Mouse (Mus musculus) liver, embryonic 13.5 days (tissue): ENCODE measurements at regions not wholly inside any gene's neighbourhood (a gene's known extent, or its start where the extent isn't known, plus 50 kb on each side); places are given as distances from the start of the nearest gene placed in this dataset.

Experiments
- ATAC-seq: fragments of 200-750 bp; cut with Nextera tagmentation; 2 replicates; pipeline ENCODE4 v1.8.0; 2017; ENCODE audit warnings: low read depth, mild to moderate bottlenecking, moderate number of reproducible peaks, moderate library complexity
- DNase-seq: peaks from one replicate; pipeline ENCODE4 v3.0.0; 2022
- H3K27ac ChIP-seq: fragments of 300-500 bp; sonication (generic); 2 replicates; pipeline ENCODE4 v1.5.1; 2015; ENCODE audit warnings: moderate library complexity, mild to moderate bottlenecking, inconsistent platforms
- H3K27me3 ChIP-seq: fragments of 300-500 bp; sonication (generic); 2 replicates; pipeline ENCODE4 v1.6.1; 2015; ENCODE audit warnings: mild to moderate bottlenecking, inconsistent platforms
- H3K36me3 ChIP-seq: fragments of 300-500 bp; sonication (generic); 2 replicates; pipeline ENCODE4 v1.6.1; 2015; ENCODE audit warnings: mild to moderate bottlenecking, inconsistent platforms
- H3K4me1 ChIP-seq: fragments of 300-500 bp; sonication (generic); replicated peaks from 2 replicates; pipeline ENCODE4 v1.6.1; 2015; ENCODE audit warnings: inconsistent platforms
- H3K4me2 ChIP-seq: fragments of 300-500 bp; sonication (generic); 2 replicates; pipeline ENCODE4 v1.6.1; 2015; ENCODE audit warnings: inconsistent platforms, mild to moderate bottlenecking, moderate library complexity
- H3K4me3 ChIP-seq: fragments of 300-500 bp; sonication (generic); replicated peaks from 2 replicates; pipeline ENCODE4 v1.5.1; 2015; ENCODE audit warnings: mild to moderate bottlenecking, inconsistent platforms
- H3K9ac ChIP-seq: fragments of 300-500 bp; sonication (generic); 2 replicates; pipeline ENCODE4 v1.6.1; 2015; ENCODE audit warnings: mild to moderate bottlenecking, inconsistent platforms
- H3K9me3 ChIP-seq: fragments of 300-500 bp; sonication (generic); replicated peaks from 2 replicates; pipeline ENCODE4 v1.6.1; 2016; ENCODE audit warnings: inconsistent platforms
- WGBS: fragments of 180-500 bp; shearing (Covaris S2); methylation state at CpG from one replicate; pipeline ENCODE4 v1.1.7; 2015; ENCODE audit not compliant: insufficient replicate concordance; 5-methylcytosine and 5-hydroxymethylcytosine counted together

DNA sequence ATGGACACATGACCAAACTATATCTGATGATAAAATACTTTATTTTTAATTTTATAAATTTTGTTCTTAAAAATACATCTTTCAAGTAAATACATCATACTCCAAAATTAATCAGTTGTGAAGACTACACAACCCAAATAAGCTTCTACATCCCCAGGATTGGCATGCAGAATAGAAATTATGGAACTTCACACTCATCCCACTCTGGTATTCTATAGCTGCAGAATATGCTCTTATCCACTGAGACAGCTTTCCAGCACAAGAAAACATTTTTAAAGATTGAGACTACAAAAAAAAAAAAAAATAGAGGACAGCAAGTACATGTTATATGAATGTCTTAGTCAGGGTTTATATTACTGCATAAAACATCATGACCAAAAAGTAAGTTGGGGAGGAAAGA is 94.4 kb downstream of the Gm11232 start:
- Histone ChIP-seq H3K27ac (no peak overlapping the region), H3K9ac (no peak overlapping the region)
- no peak for ATAC-seq

DNA sequence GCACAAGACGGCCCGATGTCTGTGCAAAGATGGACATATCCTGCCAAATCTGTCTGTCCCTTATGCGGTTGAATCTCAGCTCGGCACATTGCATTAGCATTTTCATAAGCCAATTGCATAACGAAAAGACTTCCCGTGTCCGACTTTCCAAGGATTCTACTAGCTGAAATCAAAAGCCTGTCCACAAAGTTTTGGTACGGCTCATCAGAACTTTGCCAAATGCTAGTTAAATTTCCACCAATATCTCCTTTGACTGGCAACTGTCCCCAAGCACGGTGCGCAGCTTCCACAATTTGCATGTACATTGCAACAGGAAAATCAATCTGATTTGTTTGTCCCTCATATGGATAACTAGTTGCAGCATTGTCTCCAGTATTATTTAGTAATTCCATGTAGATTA is 117.2 kb downstream of the Gm11232 start:
- no peak overlapping the region for H3K9ac ChIP-seq
- no peak overlapping the region for H3K4me2 ChIP-seq
- 79% methylated on average over 10 of the region's 10 CpGs for WGBS
- H3K27me3 ChIP-seq = no peaks in the 10 kb centered on the region
- no peaks in the 10 kb centered on the region for H3K4me1 ChIP-seq
- no peak for DNase-seq
- H3K4me3 ChIP-seq = no peak overlapping the region
- ATAC-seq = no peak
- H3K27ac ChIP-seq = no peak overlapping the region
- no peaks in the 10 kb centered on the region for H3K36me3 ChIP-seq
- H3K9me3 ChIP-seq = no peaks in the 10 kb centered on the region

More for the DNA sequence above, 94.4 kb downstream of the Gm11232 start:
- DNase-seq = no peak
- H3K9me3 ChIP-seq = no peaks in the 10 kb centered on the region
- no peak overlapping the region for H3K4me3 ChIP-seq
- H3K4me2 ChIP-seq = no peak overlapping the region
- H3K27me3 ChIP-seq = no peaks in the 10 kb centered on the region
- H3K4me1 ChIP-seq = no peaks in the 10 kb centered on the region
- H3K36me3 ChIP-seq = no peaks in the 10 kb centered on the region

DNA sequence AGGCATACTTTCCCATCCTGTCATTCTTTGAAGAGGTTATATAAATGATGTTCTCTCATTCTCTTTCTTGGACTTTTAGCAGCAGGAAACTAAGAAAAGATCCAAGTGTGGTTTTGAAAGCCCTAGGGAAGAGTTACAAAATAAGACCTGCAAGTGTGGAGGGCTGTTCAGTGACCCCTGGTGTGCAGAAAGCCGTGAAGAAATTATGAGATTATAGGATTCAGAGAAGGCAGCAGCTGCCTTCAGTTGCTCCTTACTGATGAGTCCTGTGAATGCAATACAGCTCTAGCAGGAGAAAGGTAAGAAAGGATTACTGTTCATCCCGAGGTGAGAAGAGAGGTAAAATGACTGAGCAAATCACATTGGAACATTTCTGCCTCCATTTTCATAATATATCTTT is 130.7 kb downstream of the Gm11232 start:
- Histone ChIP-seq H3K27me3 (no peaks in the 10 kb centered on the region), H3K27ac (no peak overlapping the region), H3K4me1 (no peaks in the 10 kb centered on the region), H3K9ac (no peak overlapping the region), H3K36me3 (no peaks in the 10 kb centered on the region), H3K4me2 (no peak overlapping the region), H3K9me3 (no peaks in the 10 kb centered on the region), H3K4me3 (no peak overlapping the region)
- ATAC-seq (no peak), DNase-seq (no peak)
- 47% methylated on average over 2 of the region's 2 CpGs for WGBS

DNA sequence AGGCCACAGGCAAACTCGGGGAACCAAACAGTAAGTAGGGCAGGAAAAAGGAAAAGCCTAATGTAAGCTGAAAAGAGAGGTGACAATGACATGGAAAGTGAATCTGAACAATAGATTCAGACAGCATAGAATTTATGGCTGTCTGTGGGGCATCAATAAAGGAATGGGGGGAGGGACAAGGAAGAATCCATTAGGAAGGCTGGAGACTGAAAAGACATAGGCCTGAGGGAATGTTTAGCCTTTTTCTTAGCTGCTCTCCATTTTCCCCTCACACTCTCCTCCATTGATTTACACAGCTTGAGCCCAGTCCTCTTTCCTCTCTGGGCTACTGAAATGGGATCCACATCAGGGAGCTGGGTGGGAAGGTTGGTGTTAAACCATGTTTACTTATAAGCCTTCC is 131.1 kb downstream of the Gm11232 start:
- H3K9me3 ChIP-seq = no peaks in the 10 kb centered on the region
- DNase-seq (no peak), ATAC-seq (no peak)
- H3K27me3 ChIP-seq = no peaks in the 10 kb centered on the region
- H3K9ac ChIP-seq = no peak overlapping the region
- H3K4me1 ChIP-seq = no peaks in the 10 kb centered on the region
- no peak overlapping the region for H3K27ac ChIP-seq
- 26% methylated on average over 1 of the region's 1 CpGs for WGBS
- H3K36me3 ChIP-seq = no peaks in the 10 kb centered on the region
- no peak overlapping the region for H3K4me2 ChIP-seq
- no peak overlapping the region for H3K4me3 ChIP-seq

DNA sequence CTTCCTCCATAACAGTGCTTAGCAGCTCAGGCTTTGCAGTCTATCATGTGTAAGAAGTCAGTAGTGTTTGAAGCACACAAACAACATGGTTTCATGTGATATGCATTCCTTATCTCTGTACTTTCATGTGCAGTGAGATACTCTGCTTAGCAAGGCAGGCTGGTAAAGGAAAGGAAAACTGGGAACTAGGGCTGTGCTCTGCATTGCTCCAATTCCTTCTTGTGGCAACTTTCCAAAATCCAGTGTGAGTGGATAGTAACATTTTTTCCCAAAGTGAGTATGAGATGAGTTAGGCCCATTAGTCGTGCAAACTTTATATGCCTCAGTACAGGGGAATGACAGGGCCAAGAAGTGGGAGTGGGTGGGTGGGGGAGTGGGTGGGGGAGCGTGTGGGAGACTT is 133.0 kb downstream of the Gm11232 start:
- ATAC-seq (no peak), DNase-seq (no peak)
- H3K9ac ChIP-seq = no peak overlapping the region
- H3K4me2 ChIP-seq = no peak overlapping the region
- H3K27me3 ChIP-seq = no peaks in the 10 kb centered on the region
- no peaks in the 10 kb centered on the region for H3K36me3 ChIP-seq
- 49% methylated on average over 2 of the region's 2 CpGs for WGBS
- H3K27ac ChIP-seq = no peak overlapping the region
- no peak overlapping the region for H3K4me3 ChIP-seq
- no peaks in the 10 kb centered on the region for H3K9me3 ChIP-seq
- no peaks in the 10 kb centered on the region for H3K4me1 ChIP-seq

DNA sequence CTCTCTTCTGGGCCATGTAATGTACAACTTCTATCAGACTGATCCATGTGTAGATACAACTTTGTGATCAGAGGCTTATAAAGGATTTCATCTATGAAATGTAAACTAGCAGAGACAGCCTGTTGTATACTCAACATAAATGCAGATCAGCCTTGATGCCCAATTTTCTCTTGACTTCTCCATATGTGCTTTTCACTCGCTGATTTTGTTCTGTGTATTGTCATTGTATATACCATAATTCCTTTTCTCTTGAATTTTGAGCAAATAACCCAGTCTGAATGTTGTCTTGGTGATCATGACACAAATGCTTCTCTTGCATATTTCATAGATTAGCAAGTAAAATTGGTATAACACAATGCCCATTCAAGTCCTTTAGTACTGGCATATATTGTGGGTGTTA is 144.0 kb downstream of the Gm11232 start:
- DNase-seq (no peak), ATAC-seq (no peak)
- H3K27ac ChIP-seq = no peak overlapping the region
- no peaks in the 10 kb centered on the region for H3K36me3 ChIP-seq
- no peaks in the 10 kb centered on the region for H3K9me3 ChIP-seq
- 58% methylated on average over 1 of the region's 1 CpGs for WGBS
- H3K9ac ChIP-seq = no peak overlapping the region
- no peaks in the 10 kb centered on the region for H3K4me1 ChIP-seq
- H3K4me2 ChIP-seq = no peak overlapping the region
- H3K27me3 ChIP-seq = no peaks in the 10 kb centered on the region
- H3K4me3 ChIP-seq = no peak overlapping the region

DNA sequence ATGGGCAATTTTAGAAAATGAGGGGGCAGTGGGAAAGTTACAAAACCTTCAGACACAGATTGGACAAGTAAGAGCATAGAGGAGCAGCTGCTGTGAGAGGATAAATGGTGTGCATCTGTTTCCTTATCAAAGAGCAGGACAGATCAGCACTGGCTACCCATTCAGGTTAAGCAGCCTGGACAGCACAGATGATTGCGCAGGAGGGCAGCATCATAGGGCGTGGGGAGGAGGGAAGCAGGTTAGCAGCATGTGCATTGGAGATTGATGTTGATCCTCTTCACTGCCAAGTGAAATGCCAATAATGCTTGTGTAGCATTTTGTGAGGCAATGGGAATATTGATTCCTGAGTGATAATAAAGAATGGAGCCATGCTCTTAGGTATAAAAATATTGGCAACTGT is 171.9 kb downstream of the Gm11232 start:
- Histone ChIP-seq H3K9ac (no peak overlapping the region), H3K27me3 (no peaks in the 10 kb centered on the region), H3K36me3 (no peaks in the 10 kb centered on the region), H3K27ac (no peak overlapping the region), H3K4me3 (no peak overlapping the region), H3K4me2 (no peak overlapping the region), H3K4me1 (no peaks in the 10 kb centered on the region), H3K9me3 (no peaks in the 10 kb centered on the region)
- WGBS = 79% methylated on average over 2 of the region's 2 CpGs
- DNase-seq = no peak
- no peak for ATAC-seq

DNA sequence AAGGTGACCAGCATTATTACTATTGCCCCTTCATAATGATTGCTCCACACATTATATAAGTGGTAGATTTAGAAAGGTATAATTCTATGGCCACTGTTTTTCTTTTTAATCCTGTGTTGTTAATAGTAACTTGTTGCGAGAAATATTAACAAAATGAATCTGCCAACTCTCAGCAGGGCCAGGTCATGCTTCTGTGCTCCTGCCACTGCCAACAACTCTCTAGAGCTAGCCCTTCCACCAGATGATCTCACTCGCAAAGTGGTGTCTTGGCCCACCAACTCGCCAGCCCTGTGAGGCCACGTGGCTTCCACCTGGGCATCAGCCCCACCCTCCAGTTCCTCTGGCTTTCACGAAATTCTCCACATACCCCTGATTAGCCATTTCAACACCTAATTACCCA is 197.1 kb downstream of the Gm11232 start:
- Histone ChIP-seq H3K27me3 (no peaks in the 10 kb centered on the region), H3K27ac (no peak overlapping the region), H3K36me3 (no peaks in the 10 kb centered on the region), H3K4me2 (no peak overlapping the region), H3K9me3 (0 out of 2 replicates have a peak, but pooled peaks cover 2% of the 10 kb centered on the region), H3K4me1 (no peaks in the 10 kb centered on the region), H3K9ac (no peak overlapping the region), H3K4me3 (no peak overlapping the region)
- whole genome bisulfite sequencing = 59% methylated on average over 5 of the region's 5 CpGs
- ATAC-seq = no peak
- no peak for DNase-seq

DNA sequence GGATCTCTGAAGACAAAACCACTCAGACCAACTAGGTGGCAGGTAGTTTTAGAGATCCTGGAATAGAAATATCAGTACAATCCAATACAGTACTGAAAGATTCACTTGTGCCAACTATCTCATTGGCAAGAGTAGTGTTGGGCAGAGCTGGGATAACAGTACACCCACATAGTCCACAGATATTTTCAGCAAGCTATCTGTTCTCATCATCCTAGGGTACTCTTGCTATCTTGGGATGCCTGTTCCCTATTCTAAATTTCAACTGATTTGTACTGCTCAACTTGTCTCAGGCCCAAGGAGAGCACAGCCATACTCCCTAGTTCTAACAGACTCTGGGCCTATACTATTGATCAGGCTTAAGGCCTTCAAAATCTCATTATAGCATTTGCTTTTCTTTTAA is 218.6 kb downstream of the Gm11232 start:
- Histone ChIP-seq H3K4me2 (no peak overlapping the region), H3K9ac (no peak overlapping the region), H3K27ac (no peak overlapping the region), H3K9me3 (no peaks in the 10 kb centered on the region), H3K4me1 (no peaks in the 10 kb centered on the region), H3K36me3 (no peaks in the 10 kb centered on the region), H3K27me3 (no peaks in the 10 kb centered on the region), H3K4me3 (no peak overlapping the region)
- ATAC-seq (no peak), DNase-seq (no peak)

DNA sequence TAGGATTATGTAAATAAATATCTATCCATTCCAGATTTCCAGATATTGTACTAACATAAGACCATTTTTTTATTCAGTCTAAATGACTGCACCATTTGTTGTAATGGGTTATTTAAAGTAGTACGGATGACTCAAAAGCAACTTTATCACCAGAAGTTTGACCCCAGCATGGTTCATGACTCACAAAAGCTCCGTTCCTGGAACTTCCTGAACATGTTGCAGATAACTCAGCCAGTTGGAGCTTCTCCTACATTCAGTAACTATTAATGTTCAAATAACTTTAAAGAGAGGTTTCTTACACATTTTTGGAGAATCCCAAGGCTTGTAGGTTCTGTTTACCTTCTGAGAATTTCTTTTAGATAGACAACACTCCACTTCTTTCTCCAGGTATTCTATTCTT is 219.8 kb downstream of the Gm11232 start:
- H3K27me3 ChIP-seq = no peaks in the 10 kb centered on the region
- H3K4me2 ChIP-seq = no peak overlapping the region
- DNase-seq (no peak), ATAC-seq (no peak)
- H3K36me3 ChIP-seq = no peaks in the 10 kb centered on the region
- H3K9ac ChIP-seq = no peak overlapping the region
- H3K27ac ChIP-seq = no peak overlapping the region
- H3K4me1 ChIP-seq = no peaks in the 10 kb centered on the region
- 46% methylated on average over 2 of the region's 2 CpGs for WGBS
- no peak overlapping the region for H3K4me3 ChIP-seq
- no peaks in the 10 kb centered on the region for H3K9me3 ChIP-seq

DNA sequence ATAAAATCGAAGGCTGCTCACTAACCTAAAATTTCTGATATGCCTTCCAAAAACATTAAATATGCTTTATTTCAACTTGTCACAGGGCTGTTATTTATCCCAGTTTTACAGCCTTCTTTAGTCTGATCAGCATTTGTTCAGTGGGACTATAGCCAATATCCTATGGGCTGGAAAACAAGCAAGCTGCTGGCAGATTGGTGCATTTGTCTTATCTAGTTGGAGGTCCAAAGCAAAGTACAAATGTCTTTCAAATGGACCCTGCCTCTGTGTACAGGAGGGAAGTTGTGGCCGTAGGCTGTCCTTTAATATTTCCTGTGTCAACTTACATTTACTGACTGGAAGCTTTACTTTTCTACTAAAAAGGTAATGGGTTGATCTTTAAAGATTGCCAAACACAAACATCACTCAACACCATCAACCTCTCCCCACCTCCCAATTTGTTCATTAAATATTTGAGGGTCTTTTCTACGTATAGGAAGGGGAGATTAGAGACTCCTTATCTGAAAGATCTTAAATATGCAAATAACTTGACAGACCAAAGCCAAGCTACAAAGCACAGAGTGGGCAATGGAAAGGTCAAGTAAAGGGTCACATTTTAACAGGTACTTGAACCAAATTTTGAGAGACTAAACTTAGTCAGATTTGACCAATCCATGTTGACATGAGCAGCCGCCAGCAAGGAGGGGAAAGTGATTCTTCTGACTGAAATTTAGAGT is 233.4 kb downstream of the Gm11232 start:
- Histone ChIP-seq H3K4me2 (no peak overlapping the region), H3K27ac (no peak overlapping the region), H3K4me1 (peaks cover 3% of the 10 kb centered on the region; the same call in 1 of the 2 replicates), H3K9ac (no peak overlapping the region), H3K36me3 (no peaks in the 10 kb centered on the region), H3K4me3 (no peak overlapping the region), H3K9me3 (no peaks in the 10 kb centered on the region), H3K27me3 (no peaks in the 10 kb centered on the region)
- DNase-seq = no peak
- 46% methylated on average over 4 of the region's 4 CpGs for WGBS
- ATAC-seq = peak; percentile 71

DNA sequence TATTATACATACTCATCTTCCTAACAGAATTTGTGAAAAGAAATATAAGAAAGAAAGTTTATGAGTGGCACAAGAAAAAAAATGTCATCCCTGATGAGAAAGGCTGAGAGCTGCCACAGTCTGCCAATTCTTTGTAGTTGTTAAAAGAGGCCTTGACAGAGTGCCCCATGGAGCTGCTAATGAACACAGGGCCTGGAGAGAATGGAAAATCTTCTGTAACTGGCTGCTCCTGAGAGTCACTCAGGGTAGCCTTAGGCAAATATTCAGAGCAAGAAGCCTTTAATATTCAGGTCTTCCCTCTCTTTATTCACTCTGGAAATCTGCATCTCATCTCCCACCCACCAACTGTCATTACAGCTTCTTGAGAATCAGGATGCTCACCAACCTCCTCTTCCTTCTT is 237.0 kb downstream of the Gm11232 start:
- ATAC-seq = no peak
- no peaks in the 10 kb centered on the region for H3K36me3 ChIP-seq
- no peak overlapping the region for H3K27ac ChIP-seq
- H3K4me3 ChIP-seq = no peak overlapping the region
- H3K9ac ChIP-seq = no peak overlapping the region
- peaks cover 3% of the 10 kb centered on the region; the same call in 1 of the 2 replicates for H3K4me1 ChIP-seq
- no peak overlapping the region for H3K4me2 ChIP-seq
- H3K27me3 ChIP-seq = no peaks in the 10 kb centered on the region
- H3K9me3 ChIP-seq = no peaks in the 10 kb centered on the region
- no peak for DNase-seq
